Mouse (Mus musculus): ENCODE measurements around the gene Inafm1. TPM values are rescaled to one million over a fixed set of nuclear protein-coding genes. Genes with fewer than 3 reads are reported as not detected.
"Not testable (repeated sequence)": the region's sequence is repeated elsewhere in the genome, so short reads cannot be mapped to it uniquely, and the experiment has no call there.

The Inafm1 gene
- total RNA-seq, 4 experiments from 2014 or later: 30.9 to 39.3 (median 33.1) TPM

- no peak for DNase-seq (ENCODE audit: low spot score in 2 of 2)
Observed at GRCm38 (mm10) chr7:16298927-16299326, 25.5 kb upstream of the Inafm1 start.

GRCm38 (mm10) chr7:16297616-16298015 is 24.2 kb upstream of the Inafm1 start:
- no peak for DNase-seq (ENCODE audit: low spot score in 2 of 2)

GRCm38 (mm10) chr7:16296766-16297390 is 23.5 kb upstream of the Inafm1 start:
- peak; percentile 69 to 76 for DNase-seq (ENCODE audit: low spot score in 2 of 2)

- DNase-seq (ENCODE audit: low spot score in 2 of 2): no peak
Observed at GRCm38 (mm10) chr7:16296146-16296545, 22.7 kb upstream of the Inafm1 start.

- peak; percentile 70 to 79 for DNase-seq (ENCODE audit: low spot score in 2 of 2)
Observed at GRCm38 (mm10) chr7:16295321-16295900, 22.0 kb upstream of the Inafm1 start.

GRCm38 (mm10) chr7:16294837-16295236 is 21.4 kb upstream of the Inafm1 start:
- peak; percentile 84 to 95 for DNase-seq (ENCODE audit: low spot score in 2 of 2)

- no peak for DNase-seq (ENCODE audit: low spot score in 2 of 2)
Observed at GRCm38 (mm10) chr7:16294346-16294745, 20.9 kb upstream of the Inafm1 start.

GRCm38 (mm10) chr7:16287791-16288190 is 14.4 kb upstream of the Inafm1 start:
- no peak for DNase-seq (ENCODE audit: low spot score in 2 of 2)

- DNase-seq (ENCODE audit: low spot score in 2 of 2): no peak
Observed at GRCm38 (mm10) chr7:16287016-16287415, 13.6 kb upstream of the Inafm1 start.

GRCm38 (mm10) chr7:16286026-16286961 is 12.9 kb upstream of the Inafm1 start, which contains the start of gene Ccdc9:
Gene Ccdc9, minus strand, starts transcription at chr7:16286795.
- peak; percentile 99 for DNase-seq (ENCODE audit: low spot score in 2 of 2)

GRCm38 (mm10) chr7:16285450-16286025 is 12.1 kb upstream of the Inafm1 start:
- peak; percentile 40 to 64 for DNase-seq (ENCODE audit: low spot score in 2 of 2)

- DNase-seq (ENCODE audit: low spot score in 2 of 2): no peak
Observed at GRCm38 (mm10) chr7:16284904-16285303, 11.5 kb upstream of the Inafm1 start.

- no peak for DNase-seq (ENCODE audit: low spot score in 2 of 2)
Observed at GRCm38 (mm10) chr7:16284001-16284400, 10.6 kb upstream of the Inafm1 start.

GRCm38 (mm10) chr7:16282334-16282733 is 8.9 kb upstream of the Inafm1 start:
- no peak for DNase-seq (ENCODE audit: low spot score in 2 of 2)

GRCm38 (mm10) chr7:16280721-16281120 is 7.3 kb upstream of the Inafm1 start:
- no peak for DNase-seq (ENCODE audit: low spot score in 2 of 2)

GRCm38 (mm10) chr7:16274922-16275890 is 1.8 kb upstream of the Inafm1 start:
- no peak for DNase-seq (ENCODE audit: low spot score in 2 of 2)

GRCm38 (mm10) chr7:16273766-16274140 is 336 bp upstream of the Inafm1 start:
- peak in 1 of 2 experiments; percentile 49 for DNase-seq (ENCODE audit: low spot score in 2 of 2)

GRCm38 (mm10) chr7:16272681-16273080 is 736 bp downstream of the Inafm1 start:
- DNase-seq (ENCODE audit: low spot score in 2 of 2): peak; percentile 42 to 54

GRCm38 (mm10) chr7:16271139-16271538 is 2.3 kb downstream of the Inafm1 start:
- DNase-seq (ENCODE audit: low spot score in 2 of 2): no peak

GRCm38 (mm10) chr7:16266593-16266992 is 6.8 kb downstream of the Inafm1 start:
- not testable (repeated sequence) for DNase-seq (ENCODE audit: low spot score in 2 of 2)
